8 mouse cellular contexts compared by ENCODE assay signal in the genomic region with DNA sequence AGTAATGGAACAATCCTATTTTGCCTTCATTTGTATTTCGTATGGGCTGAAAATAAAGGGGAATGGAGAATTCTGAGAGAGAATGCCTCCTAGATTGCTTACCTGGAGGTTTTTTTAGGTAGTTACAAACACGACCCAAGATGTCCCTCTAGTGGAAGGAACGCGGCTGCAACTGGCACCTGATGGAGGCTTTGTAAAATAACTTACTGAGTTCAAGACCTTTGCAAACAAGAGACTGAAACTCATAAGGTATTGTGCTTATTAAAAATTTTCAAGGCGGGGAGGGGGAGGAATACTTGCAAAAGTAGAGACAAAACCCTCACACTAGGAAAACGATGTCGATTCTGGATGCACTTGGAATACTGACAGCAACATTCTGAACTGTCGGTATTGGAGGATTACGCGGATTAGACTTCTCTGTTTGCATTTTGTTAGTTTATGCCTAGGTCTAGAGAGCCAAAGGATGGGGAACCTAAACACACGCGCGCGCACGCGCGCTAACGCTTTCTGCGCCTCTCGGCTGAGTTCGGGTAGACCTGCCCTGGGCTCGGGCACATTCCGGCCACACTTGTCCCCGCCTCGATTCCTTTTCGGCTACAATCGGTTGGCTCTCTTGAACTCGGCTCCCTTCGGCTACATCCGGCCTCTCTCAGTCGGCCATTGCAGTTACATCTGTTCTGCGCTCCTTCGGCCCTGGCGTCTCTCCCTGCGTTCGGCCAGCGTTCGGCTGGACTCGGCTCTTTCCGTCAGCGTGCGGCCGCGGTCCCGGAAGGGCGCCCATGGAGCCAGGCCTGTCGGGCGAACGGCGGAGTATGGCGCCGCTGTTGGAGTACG. TPM values are rescaled to one million over a fixed set of nuclear protein-coding genes. Genes with fewer than 3 reads are reported as not detected.
DNase-seq lines count a peak whose midpoint lies in the region; ATAC-seq lines count a peak whose summit lies in the region.

A gene (plus strand): TSS at position 529 of the 834 bp plus-strand sequence.

- peak; percentile 95 for ATAC-seq in inflammation-experienced regulatory T-cells, adult 6 months
- ATAC-seq in megakaryocyte-erythroid progenitor cell, adult 5-6 weeks (replicated peaks; ENCODE audit: low FRiP score, low TSS enrichment, poor library complexity, severe bottlenecking): peak; percentile 99

- intact Hi-C loops in gastrocnemius, postnatal 14 days (cut with DNase I; ENCODE audit: low total_unique reads): no loop called here
- intact Hi-C loops in left cerebral cortex, postnatal 10 days (cut with DNase I): loop anchor here (10.0 kb wide), 1 partner anchor 1125 kb away; a partner anchor contains a TSS

- DNase-seq in adrenal gland, adult (ENCODE audit: inconsistent age in 2 of 2, low spot score in 1 of 2): peak; percentile 98 to 99
- peak; percentile 96 for DNase-seq in embryo, embryonic 10.5 days (ENCODE audit: low spot score)
- DNase-seq in gastrocnemius, postnatal 14 days: peak; percentile 96
- peak; percentile 95 to 97 for DNase-seq in left cerebral cortex, postnatal 10 days (ENCODE audit: extremely low spot score in 1 of 2, low spot score in 2 of 2)
- DNase-seq in right cerebral cortex, postnatal 25 days: peak; percentile 97
- peak; percentile 95 to 98 for DNase-seq in urinary bladder, postnatal 4 days (ENCODE audit: low spot score in 2 of 2)

RNA-seq across cellular contexts. Expression of the gene that starts here (rescaled TPM):
- 1 to 10 TPM; 4.9 to 5.6 TPM for total RNA-seq in gastrocnemius, postnatal 14 days (2021)
- 10 to 100 TPM; 16.2 to 20.3 (median 16.3) TPM for polyA plus RNA-seq in inflammation-experienced regulatory T-cells, adult 6 months (2017; shearing (Covaris generic))
- total RNA-seq in left cerebral cortex, postnatal 10 days (2021): 10 to 100 TPM; 23.3 to 27.6 TPM
- total RNA-seq in megakaryocyte-erythroid progenitor cell, adult 5-6 weeks (2014; fragmentation: Nextera tagmentation): 13.9 and 17.4 TPM in 2 replicates
- total RNA-seq in megakaryocyte-erythroid progenitor cell, adult 5-6 weeks (2017): 9.4 and 14.4 TPM in 2 replicates

Comparison
In these comparisons a context has a peak if more than half of its experiments do, and no peak if none do; other contexts are left out.
1. Peak in every context shown above with its lines: DNase-seq and ATAC-seq.